Mouse (Mus musculus) spleen, adult 2 months (tissue): ENCODE measurements around the gene Rnf114.

Experiments used
- CTCF ChIP-seq: fragments of 200-500 bp; IDR thresholded peaks from 2 replicates; pipeline ENCODE4 v1.5.1; 2011; ENCODE audit warnings: mild to moderate bottlenecking, inconsistent platforms; ENCODE audit not compliant: insufficient read depth, insufficient read length, insufficient replicate concordance; ENCODE audit errors: extremely low read depth
- POLR2A ChIP-seq: fragments of 200-500 bp; IDR thresholded peaks from 2 replicates; pipeline ENCODE4 v1.6.1; 2011; ENCODE audit warnings: low read depth, low read length, inconsistent platforms

DNA sequence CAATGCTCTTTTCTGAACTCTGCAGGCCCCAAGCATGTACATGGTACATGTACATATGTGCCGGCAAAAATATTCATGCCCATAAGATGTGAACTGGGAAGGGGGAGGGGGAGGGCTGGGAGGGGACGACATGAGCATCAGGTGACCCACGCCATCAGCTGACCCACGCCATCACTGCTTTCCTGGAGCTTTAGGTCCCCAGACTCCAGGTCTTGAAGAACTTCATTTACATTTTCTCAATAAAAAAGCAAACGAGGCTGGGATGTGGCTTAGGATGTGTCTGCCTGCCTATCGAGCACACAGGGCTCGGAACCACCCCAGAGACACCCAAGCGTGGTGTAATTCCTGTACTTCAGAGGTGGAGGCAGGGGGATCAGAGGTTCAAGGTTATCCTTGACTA lies 55.0 kb downstream of the Rnf114 start:
- TF ChIP-seq CTCF (no peak), POLR2A (no peak)
